Mouse (Mus musculus) midbrain, embryonic 13.5 days (tissue): ENCODE results near the gene Irgc1. TPM values are rescaled to one million over a fixed set of nuclear protein-coding genes. Genes with fewer than 3 reads are reported as not detected.

Source experiments
- ATAC-seq: fragments of 200-750 bp; cut with Nextera tagmentation; 2 replicates; pipeline ENCODE4 v1.8.0; 2017; ENCODE audit warnings: mild to moderate bottlenecking, moderate TSS enrichment, moderate library complexity
- H3K27ac ChIP-seq: fragments of 300-500 bp; sonication (generic); 2 replicates; pipeline ENCODE4 v1.5.1; 2015; ENCODE audit warnings: inconsistent platforms, mild to moderate bottlenecking, moderate library complexity
- H3K27me3 ChIP-seq: fragments of 300-500 bp; sonication (generic); 2 replicates; pipeline ENCODE4 v1.6.1; 2015; ENCODE audit warnings: mild to moderate bottlenecking, inconsistent platforms
- H3K36me3 ChIP-seq: fragments of 300-500 bp; sonication (generic); 2 replicates; pipeline ENCODE4 v1.6.1; 2015; ENCODE audit warnings: mild to moderate bottlenecking, inconsistent platforms
- H3K4me1 ChIP-seq: fragments of 300-500 bp; sonication (generic); replicated peaks from 2 replicates; pipeline ENCODE4 v1.6.1; 2015; ENCODE audit warnings: inconsistent platforms
- H3K4me2 ChIP-seq: fragments of 300-500 bp; sonication (generic); replicated peaks from 2 replicates; pipeline ENCODE4 v1.6.1; 2015; ENCODE audit warnings: moderate library complexity, mild to moderate bottlenecking, inconsistent platforms
- H3K4me3 ChIP-seq: fragments of 300-500 bp; sonication (generic); replicated peaks from 2 replicates; pipeline ENCODE4 v1.5.1; 2015; ENCODE audit warnings: mild to moderate bottlenecking, inconsistent platforms
- H3K9ac ChIP-seq: fragments of 300-500 bp; sonication (generic); replicated peaks from 2 replicates; pipeline ENCODE4 v1.6.1; 2015; ENCODE audit warnings: mild to moderate bottlenecking, inconsistent platforms
- H3K9me3 ChIP-seq: fragments of 300-500 bp; sonication (generic); 2 replicates; pipeline ENCODE4 v1.6.1; 2016; ENCODE audit warnings: mild to moderate bottlenecking, inconsistent platforms
- WGBS: fragments of 180-500 bp; shearing (Covaris S2); methylation state at CpG from one replicate; pipeline ENCODE4 v1.1.7; 2015; 5-methylcytosine and 5-hydroxymethylcytosine counted together
- polyA plus RNA-seq: library from polyadenylated mRNA; unstranded; fragments of >200 nt; fragmentation: Nextera tagmentation; extraction: Ambion mirVana; gene quantifications from 2 replicates; pipeline ENCODE4 v1.2.1, GENCODE M21; 2015

Gene Irgc1
- polyA plus RNA-seq, 1 experiment from 2014 or later = not detected

DNA sequence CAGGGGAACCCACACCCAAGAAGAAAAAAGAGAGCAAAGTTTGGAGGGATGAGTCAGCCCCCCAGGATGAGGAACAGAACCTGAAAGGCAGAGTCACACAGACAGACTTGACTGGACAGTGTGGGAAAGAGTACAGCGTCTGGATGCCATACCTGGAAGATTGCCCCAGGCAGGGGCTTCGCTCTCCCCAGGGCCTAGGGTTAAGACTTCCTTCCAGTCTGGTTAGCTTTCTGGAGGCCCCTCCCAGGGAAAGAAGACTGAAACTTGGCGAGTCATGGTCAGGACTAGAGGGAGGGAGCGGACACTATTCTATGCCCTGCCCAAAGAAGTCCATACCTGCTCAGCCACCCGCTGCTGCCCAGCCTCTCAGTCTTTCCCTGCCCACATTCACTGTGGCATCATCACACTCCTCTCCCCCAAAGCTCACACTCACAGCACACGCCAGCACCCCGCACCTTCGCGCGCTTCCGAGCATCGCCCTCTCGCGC, 28.9 kb upstream of the Irgc1 start:
- Histone ChIP-seq H3K36me3 (no peaks in the 10 kb centered on the region), H3K27ac (peak overlapping the region; percentile 89), H3K4me3 (peak overlapping the region; percentile 76), H3K27me3 (peaks cover 6% of the 10 kb centered on the region; the same call in 1 of the 2 replicates), H3K9me3 (no peaks in the 10 kb centered on the region), H3K9ac (peak overlapping the region; percentile 94), H3K4me1 (peaks cover 57% of the 10 kb centered on the region), H3K4me2 (peak overlapping the region; percentile 74)
- 9% methylated on average over 14 of the region's 14 CpGs for WGBS
- peak; percentile 60 for ATAC-seq

GRCm38 (mm10) chr7:24480121-24480941, 28.2 kb upstream of the Irgc1 start:
- H3K9ac ChIP-seq = peak overlapping the region; percentile 94; the same call in 1 of the 2 replicates
- WGBS = 55% methylated on average over 18 of the region's 18 CpGs

GRCm38 (mm10) chr7:24479685-24480084, 27.6 kb upstream of the Irgc1 start:
- Histone ChIP-seq H3K27me3 (peaks cover 6% of the 10 kb centered on the region; the same call in 1 of the 2 replicates), H3K4me2 (peak overlapping the region; percentile 74), H3K27ac (no peak overlapping the region), H3K9me3 (no peaks in the 10 kb centered on the region), H3K4me1 (peaks cover 49% of the 10 kb centered on the region), H3K4me3 (0 out of 2 replicates have a peak overlapping the region, but pooled peaks have one; percentile 5), H3K9ac (no peak overlapping the region), H3K36me3 (no peaks in the 10 kb centered on the region)
- 89% methylated on average over 2 of the region's 2 CpGs for WGBS
- ATAC-seq = no peak

More at GRCm38 (mm10) chr7:24480121-24480941, 28.2 kb upstream of the Irgc1 start:
- H3K27me3 ChIP-seq = peaks cover 6% of the 10 kb centered on the region; the same call in 1 of the 2 replicates
- peak overlapping the region; percentile 76 for H3K4me3 ChIP-seq
- peaks cover 50% of the 10 kb centered on the region for H3K4me1 ChIP-seq
- no peaks in the 10 kb centered on the region for H3K9me3 ChIP-seq
- peak overlapping the region; percentile 74 for H3K4me2 ChIP-seq
- no peaks in the 10 kb centered on the region for H3K36me3 ChIP-seq
- peak overlapping the region; percentile 44; the same call in 1 of the 2 replicates for H3K27ac ChIP-seq
- no peak for ATAC-seq

GRCm38 (mm10) chr7:24478911-24479310, 26.8 kb upstream of the Irgc1 start:
- Histone ChIP-seq H3K27me3 (peaks cover 6% of the 10 kb centered on the region; the same call in 1 of the 2 replicates), H3K9me3 (no peaks in the 10 kb centered on the region), H3K4me2 (no peak overlapping the region), H3K4me1 (peaks cover 44% of the 10 kb centered on the region), H3K4me3 (no peak overlapping the region), H3K9ac (no peak overlapping the region), H3K36me3 (no peaks in the 10 kb centered on the region), H3K27ac (no peak overlapping the region)
- ATAC-seq = no peak
- 92% methylated on average over 5 of the region's 5 CpGs for WGBS

DNA sequence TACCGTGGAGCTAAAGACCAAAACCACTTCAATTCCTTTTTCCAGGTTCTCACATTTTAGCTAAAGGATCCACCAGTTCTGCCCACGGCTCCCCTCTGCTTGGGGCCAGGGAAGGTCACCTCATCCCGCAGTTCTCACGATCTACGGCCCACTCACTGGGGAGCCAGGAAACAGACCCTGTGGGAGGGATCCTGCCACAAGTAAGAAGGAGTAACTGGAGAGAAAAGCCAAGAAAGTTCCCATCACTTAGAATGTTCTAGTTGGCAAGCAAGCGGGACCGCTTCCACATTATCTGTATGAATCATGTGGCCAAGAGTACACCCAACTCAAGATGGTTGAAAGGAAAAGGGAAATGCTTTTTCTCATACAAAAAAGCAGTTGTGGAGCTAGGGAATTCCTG, 24.8 kb upstream of the Irgc1 start:
- H3K9ac ChIP-seq = no peak overlapping the region
- peaks cover 34% of the 10 kb centered on the region for H3K4me1 ChIP-seq
- no peak overlapping the region for H3K4me2 ChIP-seq
- no peak for ATAC-seq
- WGBS = 93% methylated on average over 7 of the region's 7 CpGs
- no peaks in the 10 kb centered on the region for H3K36me3 ChIP-seq
- H3K4me3 ChIP-seq = no peak overlapping the region
- H3K27me3 ChIP-seq = peaks cover 6% of the 10 kb centered on the region; the same call in 1 of the 2 replicates
- H3K9me3 ChIP-seq = no peaks in the 10 kb centered on the region
- no peak overlapping the region for H3K27ac ChIP-seq

GRCm38 (mm10) chr7:24476338-24476737, 24.2 kb upstream of the Irgc1 start:
- ATAC-seq = no peak
- H3K36me3 ChIP-seq = no peaks in the 10 kb centered on the region
- peaks cover 33% of the 10 kb centered on the region for H3K4me1 ChIP-seq
- no peak overlapping the region for H3K4me3 ChIP-seq
- H3K4me2 ChIP-seq = no peak overlapping the region
- H3K27me3 ChIP-seq = peaks cover 6% of the 10 kb centered on the region; the same call in 1 of the 2 replicates
- H3K27ac ChIP-seq = no peak overlapping the region
- no peak overlapping the region for H3K9ac ChIP-seq
- WGBS = 76% methylated on average over 8 of the region's 8 CpGs
- H3K9me3 ChIP-seq = no peaks in the 10 kb centered on the region

- ATAC-seq = no peak
These were observed 22.9 kb upstream of the Irgc1 start for GRCm38 (mm10) chr7:24474811-24475506.

DNA sequence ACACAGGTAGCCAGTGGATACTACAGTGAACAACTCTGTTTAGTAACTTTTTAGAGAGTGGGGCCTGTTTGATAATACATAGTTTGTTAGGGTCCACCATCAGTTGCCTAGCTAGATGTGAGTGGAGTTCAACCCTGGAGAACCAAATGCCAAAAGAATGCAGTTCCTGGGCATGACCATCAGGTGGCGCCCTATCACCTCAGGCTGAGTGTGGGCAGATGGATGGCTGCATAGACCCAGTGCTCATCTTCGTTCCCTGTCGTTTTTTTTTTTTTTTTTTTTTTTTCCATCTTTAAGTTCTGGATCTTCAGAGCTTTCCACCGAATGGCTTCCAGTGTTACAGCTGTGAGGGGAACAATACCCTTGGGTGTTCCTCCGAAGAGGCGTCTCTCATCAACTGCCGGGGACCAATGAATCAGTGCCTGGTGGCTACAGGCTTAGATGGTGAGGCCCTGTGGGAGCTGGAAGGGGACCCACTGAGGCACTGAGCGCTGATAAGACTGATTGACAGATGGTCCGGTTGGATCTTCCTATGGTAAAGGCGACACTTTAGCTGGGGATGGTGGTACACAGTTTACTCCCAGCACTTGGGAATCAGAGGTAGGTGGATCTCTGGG, 21.9 kb upstream of the Irgc1 start:
- peak; percentile 57 for ATAC-seq
- no peak overlapping the region for H3K9ac ChIP-seq
- 46% methylated on average over 10 of the region's 10 CpGs for WGBS

More at GRCm38 (mm10) chr7:24474811-24475506, 22.9 kb upstream of the Irgc1 start:
- no peak overlapping the region for H3K9ac ChIP-seq
- no peaks in the 10 kb centered on the region; the same call in 1 of the 2 replicates for H3K9me3 ChIP-seq
- peaks cover 19% of the 10 kb centered on the region for H3K4me1 ChIP-seq
- H3K36me3 ChIP-seq = no peaks in the 10 kb centered on the region
- no peak overlapping the region for H3K27ac ChIP-seq
- H3K4me3 ChIP-seq = no peak overlapping the region
- no peaks in the 10 kb centered on the region for H3K27me3 ChIP-seq
- no peak overlapping the region for H3K4me2 ChIP-seq
- WGBS = 36% methylated on average over 21 of the region's 21 CpGs

GRCm38 (mm10) chr7:24472937-24473336, 20.8 kb upstream of the Irgc1 start:
- no peak overlapping the region for H3K9ac ChIP-seq
- no peak overlapping the region for H3K4me2 ChIP-seq
- peaks cover 11% of the 10 kb centered on the region for H3K4me1 ChIP-seq
- H3K27ac ChIP-seq = no peak overlapping the region
- 0 out of 2 replicates have a peak, but pooled peaks have one; percentile 7 for ATAC-seq
- no peaks in the 10 kb centered on the region for H3K36me3 ChIP-seq
- 74% methylated on average over 7 of the region's 7 CpGs for WGBS
- no peak overlapping the region for H3K4me3 ChIP-seq
- no peaks in the 10 kb centered on the region for H3K27me3 ChIP-seq
- H3K9me3 ChIP-seq = no peaks in the 10 kb centered on the region; the same call in 1 of the 2 replicates

More for the DNA sequence above, 21.9 kb upstream of the Irgc1 start:
- Histone ChIP-seq H3K4me1 (peaks cover 11% of the 10 kb centered on the region), H3K36me3 (no peaks in the 10 kb centered on the region), H3K9me3 (no peaks in the 10 kb centered on the region; the same call in 1 of the 2 replicates), H3K27ac (no peak overlapping the region), H3K4me2 (no peak overlapping the region), H3K27me3 (no peaks in the 10 kb centered on the region), H3K4me3 (no peak overlapping the region)

- 87% methylated on average over 6 of the region's 6 CpGs for WGBS
- H3K27me3 ChIP-seq = no peaks in the 10 kb centered on the region
- H3K4me3 ChIP-seq = no peak overlapping the region
- peak overlapping the region; percentile 14; the same call in 1 of the 2 replicates for H3K9ac ChIP-seq
- no peak overlapping the region for H3K27ac ChIP-seq
- no peak overlapping the region for H3K4me2 ChIP-seq
- H3K4me1 ChIP-seq = peaks cover 11% of the 10 kb centered on the region
- no peaks in the 10 kb centered on the region for H3K36me3 ChIP-seq
- no peaks in the 10 kb centered on the region; the same call in 1 of the 2 replicates for H3K9me3 ChIP-seq
- no peak for ATAC-seq
These were observed 20.3 kb upstream of the Irgc1 start for GRCm38 (mm10) chr7:24472442-24472841.

DNA sequence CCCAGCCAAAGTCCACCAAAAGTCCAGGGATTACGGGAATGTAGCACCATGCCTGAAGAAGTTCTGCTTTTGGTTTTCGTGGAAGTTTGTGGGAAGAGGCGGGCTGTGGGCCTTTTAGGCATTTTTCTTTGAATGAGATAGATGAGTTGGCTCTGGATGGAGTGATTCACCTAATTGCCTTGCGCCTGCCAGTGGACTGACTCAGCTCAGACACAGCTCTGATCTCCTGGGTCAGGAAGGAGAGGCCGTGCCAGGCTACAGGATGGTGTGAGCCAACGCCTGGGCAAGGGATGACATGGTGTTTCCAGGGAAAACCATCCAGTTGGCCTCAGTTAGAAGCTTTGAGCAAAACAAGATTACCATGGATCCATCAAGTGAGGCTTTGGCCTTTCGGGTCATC, 18.3 kb upstream of the Irgc1 start:
- Histone ChIP-seq H3K4me3 (no peak overlapping the region), H3K36me3 (no peaks in the 10 kb centered on the region), H3K4me1 (peaks cover 11% of the 10 kb centered on the region), H3K27me3 (no peaks in the 10 kb centered on the region), H3K4me2 (no peak overlapping the region), H3K27ac (no peak overlapping the region), H3K9me3 (no peaks in the 10 kb centered on the region; the same call in 1 of the 2 replicates), H3K9ac (no peak overlapping the region)
- WGBS = 94% methylated on average over 7 of the region's 7 CpGs
- ATAC-seq = no peak
